Mouse (Mus musculus) cortical plate, adult 2 months (tissue): ENCODE measurements at regions not wholly inside any gene's neighbourhood (a gene's known extent, or its start where the extent isn't known, plus 50 kb on each side); places are given as distances from the start of the nearest gene placed in this dataset.

Experiments used
- H3K27ac ChIP-seq: fragments of 200-500 bp; 2 replicates; pipeline ENCODE4 v1.5.1; 2012; ENCODE audit warnings: low read length, control low read depth, inconsistent platforms; ENCODE audit not compliant: insufficient read depth
- H3K4me1 ChIP-seq: fragments of 200-500 bp; 2 replicates; pipeline ENCODE4 v1.6.1; 2011; ENCODE audit warnings: low read length; ENCODE audit not compliant: control insufficient read depth, insufficient read depth
- H3K4me3 ChIP-seq: fragments of 200-500 bp; 2 replicates; pipeline ENCODE4 v1.5.1; 2011; ENCODE audit warnings: mild to moderate bottlenecking, low read length, control low read depth; ENCODE audit not compliant: insufficient read depth
- CTCF ChIP-seq: fragments of 200-500 bp; IDR thresholded peaks from 2 replicates; pipeline ENCODE4 v1.5.1; 2011; ENCODE audit warnings: mild to moderate bottlenecking, control low read depth, low read length; ENCODE audit not compliant: insufficient read depth; ENCODE audit errors: extremely low read depth
- POLR2A ChIP-seq: fragments of 200-500 bp; IDR thresholded peaks from 2 replicates; pipeline ENCODE4 v1.6.1; 2011; ENCODE audit warnings: mild to moderate bottlenecking, low read length, control low read depth; ENCODE audit not compliant: insufficient read depth; ENCODE audit errors: extremely low read depth

DNA sequence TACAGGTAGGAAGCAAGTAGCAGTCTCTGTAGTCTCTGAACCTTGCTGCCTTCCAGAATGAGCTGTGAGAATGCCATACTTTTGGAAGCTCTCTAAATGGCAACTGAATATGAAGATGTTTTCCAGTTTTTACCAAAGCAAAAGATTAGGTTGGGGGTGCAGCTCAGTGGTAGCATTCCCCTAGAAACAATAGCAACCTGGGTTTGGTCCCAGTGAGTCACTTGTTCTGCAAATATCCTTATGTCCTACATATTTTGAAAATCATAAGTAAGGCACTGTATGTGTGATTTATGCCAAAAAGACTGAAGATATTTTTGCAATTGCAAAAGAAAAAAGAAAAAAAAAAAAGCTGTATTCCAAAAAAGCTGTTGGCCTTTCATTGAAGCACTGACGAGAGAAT, 118.6 kb upstream of the Car8 start:
- Histone ChIP-seq H3K27ac (no peak overlapping the region), H3K4me3 (no peak overlapping the region), H3K4me1 (peaks cover 1% of the 10 kb centered on the region; the same call in 1 of the 2 replicates)
- no peak for TF ChIP-seq POLR2A
- no peak for TF ChIP-seq CTCF

DNA sequence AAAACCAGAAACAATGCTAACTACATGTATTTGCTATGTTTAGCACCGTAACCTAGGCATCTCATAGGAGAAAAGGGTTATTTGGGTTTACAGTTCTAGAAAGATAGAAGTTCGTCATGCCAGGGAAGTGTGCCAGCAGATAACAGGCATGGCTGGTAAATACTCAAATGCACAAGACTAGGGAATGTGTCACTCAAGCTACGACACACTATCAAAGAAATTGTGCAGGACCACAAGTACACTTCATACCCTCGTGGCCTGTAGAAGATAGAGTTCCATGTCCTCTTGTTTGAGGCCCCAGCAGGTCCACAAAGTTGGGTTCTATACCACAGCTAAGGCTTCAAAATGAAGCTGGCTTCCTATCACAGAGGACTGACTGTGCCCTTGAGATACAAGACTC, 103.1 kb upstream of the Car8 start:
- TF ChIP-seq POLR2A (no peak), CTCF (no peak)
- Histone ChIP-seq H3K4me3 (no peak overlapping the region), H3K4me1 (no peaks in the 10 kb centered on the region), H3K27ac (no peak overlapping the region)

DNA sequence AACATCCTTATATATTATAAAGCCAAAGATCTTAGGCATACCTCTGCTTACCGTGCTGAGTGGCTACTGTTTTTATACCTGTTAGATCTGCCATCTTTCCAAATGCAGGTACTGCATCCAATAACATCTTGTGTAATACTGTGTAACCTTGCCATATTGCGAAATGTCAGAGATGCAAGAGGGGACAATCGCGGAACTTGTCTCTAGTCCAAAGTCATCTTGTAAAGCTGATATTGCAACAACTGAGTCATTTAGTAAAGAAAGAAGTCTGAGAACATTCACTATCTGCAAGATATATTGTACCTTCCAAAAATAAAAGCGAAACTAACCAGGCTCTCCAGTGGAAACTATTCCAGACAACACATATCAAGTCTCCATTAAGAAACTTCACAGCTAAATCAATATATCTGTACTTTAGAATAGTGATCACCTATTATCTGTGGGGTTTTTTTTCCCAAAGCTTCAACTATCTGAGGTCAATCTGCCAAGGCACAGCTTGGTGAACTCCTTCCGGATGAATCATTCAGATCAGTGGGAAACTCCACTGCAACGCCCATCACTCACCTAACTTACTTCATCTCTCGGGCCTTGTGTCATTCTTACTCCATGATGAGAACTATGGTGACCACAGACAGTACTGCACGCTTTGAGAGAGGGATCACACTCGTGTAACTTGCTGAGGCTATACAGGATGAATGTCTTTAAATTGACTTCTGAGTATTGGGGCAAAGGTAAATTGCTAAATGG, 70.6 kb upstream of the Car8 start:
- Histone ChIP-seq H3K27ac (no peak overlapping the region), H3K4me3 (no peak overlapping the region), H3K4me1 (no peaks in the 10 kb centered on the region)
- TF ChIP-seq CTCF: no peak
- TF ChIP-seq POLR2A: no peak

DNA sequence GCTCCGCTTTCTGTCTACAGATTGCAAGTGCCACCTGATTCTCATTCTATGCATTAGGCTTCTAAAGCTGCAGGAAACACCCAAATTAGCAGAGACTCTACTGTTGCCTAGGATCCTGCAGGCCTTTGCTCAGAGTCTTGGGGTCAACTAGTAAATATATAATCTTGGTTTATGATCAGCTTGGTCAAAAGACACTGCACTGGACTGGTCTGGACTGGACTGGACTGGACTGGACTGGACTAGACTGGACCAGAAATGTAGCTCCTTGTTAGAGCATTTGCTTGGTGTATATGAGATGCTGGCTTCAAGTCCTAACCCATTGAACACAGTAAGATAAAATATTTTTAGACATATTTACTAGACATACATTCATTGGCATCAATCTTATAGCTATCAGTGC, 53.7 kb upstream of the Car8 start:
- TF ChIP-seq CTCF (no peak), POLR2A (no peak)
- Histone ChIP-seq H3K4me1 (no peaks in the 10 kb centered on the region), H3K27ac (no peak overlapping the region), H3K4me3 (no peak overlapping the region)

DNA sequence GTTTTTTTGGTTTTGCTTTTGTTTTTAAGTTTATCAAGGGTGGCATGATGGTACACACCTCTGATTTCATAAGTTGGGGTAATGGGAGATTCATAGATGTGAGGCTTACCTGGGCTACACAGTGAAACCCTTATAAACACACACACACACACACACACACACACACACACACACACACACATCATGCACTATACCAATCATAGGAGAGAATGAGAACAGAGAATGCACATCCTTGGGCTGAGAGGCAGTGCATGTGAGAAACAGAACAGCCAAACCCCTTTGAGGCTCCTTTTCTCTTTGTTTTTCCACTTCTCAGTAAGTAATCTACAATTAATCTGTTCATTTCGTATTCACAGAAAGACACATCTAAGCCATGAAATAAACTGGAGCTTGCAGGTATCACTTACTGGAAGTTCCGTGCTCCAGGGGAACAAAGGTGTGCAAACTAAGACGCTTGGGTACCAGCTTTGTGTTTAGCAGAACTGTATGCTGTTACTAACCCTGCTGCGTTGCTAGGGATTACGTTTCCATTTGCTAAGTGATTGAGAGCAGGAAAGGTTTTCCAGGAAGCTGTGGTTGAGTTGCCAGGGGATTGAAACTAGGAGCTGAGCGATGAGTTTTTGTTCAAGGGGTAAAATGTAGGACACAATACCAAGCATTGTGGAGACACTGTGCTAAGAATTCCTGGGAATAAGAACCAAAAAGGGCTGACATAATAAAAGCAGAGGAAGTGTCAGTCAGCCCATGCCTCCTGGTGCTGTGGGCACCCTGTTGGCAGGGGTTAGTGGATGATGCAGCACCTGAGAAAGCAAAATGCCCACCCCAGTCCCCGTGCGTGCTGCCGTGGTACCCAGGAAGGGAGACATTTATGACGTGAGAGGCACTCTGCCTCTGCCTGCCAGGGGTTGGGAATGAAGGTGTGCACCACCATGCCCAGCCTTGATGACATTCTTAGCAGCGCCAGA, 53.0 kb upstream of the Car8 start:
- Histone ChIP-seq H3K4me1 (no peaks in the 10 kb centered on the region), H3K27ac (no peak overlapping the region), H3K4me3 (no peak overlapping the region)
- no peak for TF ChIP-seq POLR2A
- no peak for TF ChIP-seq CTCF

DNA sequence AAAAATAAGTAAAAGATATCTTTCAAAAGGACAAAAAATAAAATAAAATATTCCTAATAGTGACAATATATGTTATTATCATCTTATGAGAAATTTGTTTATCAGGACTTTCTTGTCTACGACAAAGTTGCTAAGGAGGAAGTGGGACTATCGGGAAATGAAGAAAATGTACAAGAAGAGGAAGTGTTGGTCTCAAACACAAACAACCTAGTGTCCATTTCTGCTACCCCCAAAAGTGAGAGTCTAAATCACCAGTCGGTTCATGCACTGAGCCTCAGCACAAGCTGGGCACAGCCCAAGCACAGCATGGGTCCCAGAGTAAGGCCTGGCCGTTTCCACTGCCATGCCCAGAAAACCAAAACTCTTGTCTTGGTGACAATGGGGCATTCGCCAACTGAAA, 51.1 kb upstream of the Car8 start:
- Histone ChIP-seq H3K27ac (no peak overlapping the region), H3K4me3 (no peak overlapping the region), H3K4me1 (no peaks in the 10 kb centered on the region)
- TF ChIP-seq POLR2A (no peak), CTCF (no peak)
